Mouse (Mus musculus): ENCODE data around the gene Hnrnpl. TPM values are rescaled to one million over a fixed set of nuclear protein-coding genes. Genes with fewer than 3 reads are reported as not detected.

Hnrnpl gene
- polyA plus RNA-seq, 1 experiment = 633 TPM

DNA sequence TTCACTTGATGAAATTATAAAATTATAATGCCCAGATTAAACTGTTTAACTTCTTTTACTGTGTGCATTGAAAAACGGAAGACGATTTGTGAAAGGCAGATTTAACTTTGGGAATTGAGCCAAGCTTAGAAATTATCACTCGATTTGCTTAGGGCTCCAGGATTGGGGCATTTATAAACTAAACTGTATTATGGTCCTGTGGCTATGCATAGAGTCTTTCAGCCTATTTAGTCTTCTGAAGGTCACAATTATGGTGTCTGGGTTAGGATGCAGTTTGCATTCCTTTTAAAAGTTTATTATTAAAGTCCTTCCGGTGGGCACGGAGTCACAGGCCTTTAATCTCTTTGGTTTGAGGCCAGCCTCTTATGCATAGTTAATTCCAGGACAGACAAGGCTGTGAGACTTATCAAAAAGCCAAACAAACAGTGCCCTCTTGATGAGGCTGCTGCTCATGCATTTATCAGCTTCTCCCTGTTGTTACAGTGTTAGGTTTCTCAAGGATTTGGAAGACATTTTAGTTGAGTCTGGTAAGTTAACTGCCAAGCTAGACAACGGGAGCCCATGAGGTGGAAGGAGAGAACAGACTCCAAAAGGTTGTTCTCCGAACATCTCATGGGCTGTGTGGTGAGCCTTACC, 3.4 kb downstream of the Hnrnpl start:
- H3K36me3 ChIP-seq (ENCODE audit: control insufficient read depth, insufficient read depth, low read length, poor library complexity, severe bottlenecking) = peaks cover 50% of the 10 kb centered on the region
- peak overlapping the region; percentile 90 for H3K4me3 ChIP-seq (ENCODE audit: low read depth, low read length)
- H3K27me3 ChIP-seq (ENCODE audit: control insufficient read depth, insufficient read depth, low read length, poor library complexity, severe bottlenecking) = no peaks in the 10 kb centered on the region
- peaks cover 2% of the 10 kb centered on the region for H3K4me1 ChIP-seq (ENCODE audit: control insufficient read depth, insufficient read depth, low read length)
- H3K9ac ChIP-seq (ENCODE audit: low read depth, poor library complexity, severe bottlenecking) = peak overlapping the region; percentile 98
- H3K27ac ChIP-seq (ENCODE audit: insufficient read depth, low read length) = peak overlapping the region; percentile 73
- TF ChIP-seq EP300 (IDR thresholded peaks at IDR 0.05; ENCODE audit: insufficient read depth, low read depth, low read length) (no peak), CTCF (IDR thresholded peaks at IDR 0.05; ENCODE audit: low read depth, low read length) (no peak), POLR2A (IDR thresholded peaks at IDR 0.05; ENCODE audit: insufficient read depth, low read length) (no peak)
- H3K9me3 ChIP-seq (replicated peaks; ENCODE audit: control insufficient read depth, insufficient read depth, low read length, poor library complexity, severe bottlenecking) = no peaks in the 10 kb centered on the region

DNA sequence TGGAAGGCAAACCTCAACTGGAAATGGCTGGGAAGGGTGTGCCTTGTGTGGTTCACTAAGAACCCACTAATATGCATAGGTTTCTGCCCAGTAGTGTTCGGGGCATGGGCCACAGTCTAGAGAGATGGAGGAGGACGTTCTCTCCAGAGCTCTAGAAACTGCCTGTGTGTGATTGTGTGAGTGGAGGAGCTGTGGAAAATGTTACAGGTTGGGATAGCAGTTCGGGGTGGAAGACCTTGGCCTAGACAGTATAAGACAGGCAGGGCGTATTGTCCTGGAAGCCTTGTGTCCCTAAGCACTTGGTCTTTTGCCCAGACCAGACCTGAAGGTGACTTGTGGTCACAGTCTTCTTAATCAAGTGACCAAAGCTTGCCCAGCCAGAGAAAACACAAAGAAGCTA, 4.1 kb downstream of the Hnrnpl start:
- Histone ChIP-seq H3K9ac (ENCODE audit: low read depth, poor library complexity, severe bottlenecking) (peak overlapping the region; percentile 98), H3K36me3 (ENCODE audit: control insufficient read depth, insufficient read depth, low read length, poor library complexity, severe bottlenecking) (peaks cover 57% of the 10 kb centered on the region), H3K27me3 (ENCODE audit: control insufficient read depth, insufficient read depth, low read length, poor library complexity, severe bottlenecking) (no peaks in the 10 kb centered on the region), H3K4me1 (ENCODE audit: control insufficient read depth, insufficient read depth, low read length) (peaks cover 2% of the 10 kb centered on the region), H3K9me3 (replicated peaks; ENCODE audit: control insufficient read depth, insufficient read depth, low read length, poor library complexity, severe bottlenecking) (no peaks in the 10 kb centered on the region), H3K27ac (ENCODE audit: insufficient read depth, low read length) (peak overlapping the region; percentile 73), H3K4me3 (ENCODE audit: low read depth, low read length) (peak overlapping the region; percentile 90)
- no peak for TF ChIP-seq POLR2A (IDR thresholded peaks at IDR 0.05; ENCODE audit: insufficient read depth, low read length)
- no peak for TF ChIP-seq CTCF (IDR thresholded peaks at IDR 0.05; ENCODE audit: low read depth, low read length)
- TF ChIP-seq EP300 (IDR thresholded peaks at IDR 0.05; ENCODE audit: insufficient read depth, low read depth, low read length) = no peak

DNA sequence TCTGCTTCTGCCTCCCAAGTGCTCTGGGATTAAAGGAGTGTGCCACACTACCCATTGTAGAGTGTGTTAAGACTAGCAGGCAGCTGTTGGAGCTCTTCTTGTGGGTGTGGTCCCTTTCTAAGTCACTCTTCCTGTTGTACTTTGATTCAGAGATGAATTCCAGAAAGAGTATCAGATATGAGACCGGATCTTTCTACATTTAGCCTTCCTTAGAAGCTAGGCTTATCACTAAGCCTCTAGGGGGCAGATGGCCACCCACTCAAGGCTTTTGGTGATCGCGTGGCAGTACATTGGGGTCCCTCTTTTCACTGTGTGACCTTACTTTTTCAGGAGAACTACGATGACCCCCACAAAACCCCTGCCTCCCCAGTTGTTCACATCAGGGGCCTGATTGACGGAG, 4.6 kb downstream of the Hnrnpl start:
- Histone ChIP-seq H3K27ac (ENCODE audit: insufficient read depth, low read length) (peak overlapping the region; percentile 27), H3K36me3 (ENCODE audit: control insufficient read depth, insufficient read depth, low read length, poor library complexity, severe bottlenecking) (peaks cover 62% of the 10 kb centered on the region), H3K9ac (ENCODE audit: low read depth, poor library complexity, severe bottlenecking) (peak overlapping the region; percentile 98), H3K4me3 (ENCODE audit: low read depth, low read length) (0 out of 2 replicates have a peak overlapping the region, but pooled peaks have one; percentile 90), H3K27me3 (ENCODE audit: control insufficient read depth, insufficient read depth, low read length, poor library complexity, severe bottlenecking) (no peaks in the 10 kb centered on the region), H3K9me3 (replicated peaks; ENCODE audit: control insufficient read depth, insufficient read depth, low read length, poor library complexity, severe bottlenecking) (no peaks in the 10 kb centered on the region), H3K4me1 (ENCODE audit: control insufficient read depth, insufficient read depth, low read length) (peaks cover 2% of the 10 kb centered on the region)
- no peak for TF ChIP-seq CTCF (IDR thresholded peaks at IDR 0.05; ENCODE audit: low read depth, low read length)
- TF ChIP-seq POLR2A (IDR thresholded peaks at IDR 0.05; ENCODE audit: insufficient read depth, low read length) = no peak
- TF ChIP-seq EP300 (IDR thresholded peaks at IDR 0.05; ENCODE audit: insufficient read depth, low read depth, low read length) = no peak

DNA sequence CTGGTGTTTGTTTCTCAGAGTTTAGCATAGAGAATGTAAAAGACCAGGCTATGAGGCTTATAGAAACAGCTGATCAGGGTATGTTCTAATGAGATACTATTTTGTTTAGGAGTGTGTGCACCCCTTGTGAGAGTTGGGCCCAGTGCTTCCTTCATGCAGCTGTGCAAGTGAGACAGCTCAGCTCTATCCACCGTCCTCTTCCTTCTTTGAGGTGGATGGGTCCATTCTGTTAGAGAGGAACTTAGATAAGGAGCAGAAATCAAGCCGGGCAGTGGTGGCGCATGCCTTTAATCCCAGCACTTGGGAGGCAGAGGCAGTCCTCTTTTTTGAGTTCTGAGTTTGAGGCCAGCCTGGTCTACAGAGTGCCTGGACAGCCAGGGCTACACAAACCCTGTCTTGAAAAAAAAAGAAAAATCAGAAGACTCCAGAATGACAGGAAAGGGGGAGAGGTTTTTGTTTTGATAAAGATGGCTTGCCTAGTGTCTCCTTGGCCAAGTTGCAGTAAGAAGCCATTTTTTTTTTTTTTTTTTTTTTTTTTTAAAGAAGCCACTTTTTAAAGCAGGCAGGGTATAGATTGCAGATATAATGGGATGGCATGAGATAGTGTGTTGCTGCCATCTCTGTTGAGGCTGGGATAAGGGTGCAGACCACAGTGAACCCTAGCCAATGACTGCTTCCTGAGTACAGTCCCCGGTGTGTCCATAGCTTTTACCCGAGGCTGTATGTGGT, 6.1 kb downstream of the Hnrnpl start:
- no peak overlapping the region for H3K27ac ChIP-seq (ENCODE audit: insufficient read depth, low read length)
- H3K4me3 ChIP-seq (ENCODE audit: low read depth, low read length) = no peak overlapping the region
- peaks cover 76% of the 10 kb centered on the region for H3K36me3 ChIP-seq (ENCODE audit: control insufficient read depth, insufficient read depth, low read length, poor library complexity, severe bottlenecking)
- H3K9ac ChIP-seq (ENCODE audit: low read depth, poor library complexity, severe bottlenecking) = 0 out of 2 replicates have a peak overlapping the region, but pooled peaks have one; percentile 5
- H3K27me3 ChIP-seq (ENCODE audit: control insufficient read depth, insufficient read depth, low read length, poor library complexity, severe bottlenecking) = no peaks in the 10 kb centered on the region
- H3K4me1 ChIP-seq (ENCODE audit: control insufficient read depth, insufficient read depth, low read length) = peaks cover 2% of the 10 kb centered on the region
- H3K9me3 ChIP-seq (replicated peaks; ENCODE audit: control insufficient read depth, insufficient read depth, low read length, poor library complexity, severe bottlenecking) = no peaks in the 10 kb centered on the region
- no peak for TF ChIP-seq POLR2A (IDR thresholded peaks at IDR 0.05; ENCODE audit: insufficient read depth, low read length)
- TF ChIP-seq CTCF (IDR thresholded peaks at IDR 0.05; ENCODE audit: low read depth, low read length) = no peak
- TF ChIP-seq EP300 (IDR thresholded peaks at IDR 0.05; ENCODE audit: insufficient read depth, low read depth, low read length) = no peak

DNA sequence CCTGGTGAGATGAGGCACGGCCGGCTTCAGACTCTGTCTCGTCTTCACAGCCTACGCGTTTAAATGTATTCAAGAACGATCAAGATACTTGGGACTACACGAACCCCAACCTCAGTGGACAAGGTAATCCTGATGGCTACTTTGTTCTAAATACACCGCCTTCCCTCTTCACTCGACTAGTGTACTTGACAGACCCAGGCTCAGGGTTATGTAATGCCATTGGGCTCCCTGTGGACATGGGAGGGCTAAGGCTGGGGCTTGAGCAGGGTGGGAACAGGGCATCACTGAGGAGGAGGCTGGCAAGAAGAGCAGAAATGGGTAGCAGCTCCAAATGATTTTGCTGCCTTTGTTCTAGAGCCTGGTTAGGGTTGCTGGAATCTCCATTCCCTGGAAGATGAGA, 6.9 kb downstream of the Hnrnpl start:
- H3K4me1 ChIP-seq (ENCODE audit: control insufficient read depth, insufficient read depth, low read length) = peaks cover 2% of the 10 kb centered on the region
- H3K9me3 ChIP-seq (replicated peaks; ENCODE audit: control insufficient read depth, insufficient read depth, low read length, poor library complexity, severe bottlenecking) = no peaks in the 10 kb centered on the region
- H3K9ac ChIP-seq (ENCODE audit: low read depth, poor library complexity, severe bottlenecking) = 0 out of 2 replicates have a peak overlapping the region, but pooled peaks have one; percentile 5
- peaks cover 83% of the 10 kb centered on the region for H3K36me3 ChIP-seq (ENCODE audit: control insufficient read depth, insufficient read depth, low read length, poor library complexity, severe bottlenecking)
- no peak overlapping the region for H3K27ac ChIP-seq (ENCODE audit: insufficient read depth, low read length)
- H3K27me3 ChIP-seq (ENCODE audit: control insufficient read depth, insufficient read depth, low read length, poor library complexity, severe bottlenecking) = no peaks in the 10 kb centered on the region
- no peak for TF ChIP-seq EP300 (IDR thresholded peaks at IDR 0.05; ENCODE audit: insufficient read depth, low read depth, low read length)
- no peak for TF ChIP-seq CTCF (IDR thresholded peaks at IDR 0.05; ENCODE audit: low read depth, low read length)
- TF ChIP-seq POLR2A (IDR thresholded peaks at IDR 0.05; ENCODE audit: insufficient read depth, low read length) = no peak
- no peak overlapping the region for H3K4me3 ChIP-seq (ENCODE audit: low read depth, low read length)

DNA sequence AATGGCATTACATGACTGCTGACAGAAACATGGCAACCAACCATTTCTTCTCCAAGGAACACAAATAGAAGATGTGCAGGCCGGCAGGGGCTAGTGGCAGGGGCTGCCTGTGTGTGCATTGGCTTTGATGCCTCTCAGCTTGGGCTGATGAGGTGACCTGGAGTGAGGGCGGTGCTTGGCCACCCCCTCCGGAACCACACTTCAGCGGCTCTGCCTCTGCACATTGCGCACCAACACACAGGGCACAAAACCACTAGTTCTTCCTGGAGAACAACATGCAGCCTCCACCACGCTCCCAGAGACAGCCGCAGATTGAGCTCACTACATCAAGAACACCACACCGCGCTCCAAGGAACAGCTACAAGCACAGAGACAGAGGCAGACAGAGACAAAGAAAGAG, 7.9 kb downstream of the Hnrnpl start:
- H3K27ac ChIP-seq (ENCODE audit: insufficient read depth, low read length) = no peak overlapping the region
- H3K4me1 ChIP-seq (ENCODE audit: control insufficient read depth, insufficient read depth, low read length) = peaks cover 2% of the 10 kb centered on the region
- no peaks in the 10 kb centered on the region for H3K9me3 ChIP-seq (replicated peaks; ENCODE audit: control insufficient read depth, insufficient read depth, low read length, poor library complexity, severe bottlenecking)
- no peaks in the 10 kb centered on the region for H3K27me3 ChIP-seq (ENCODE audit: control insufficient read depth, insufficient read depth, low read length, poor library complexity, severe bottlenecking)
- H3K9ac ChIP-seq (ENCODE audit: low read depth, poor library complexity, severe bottlenecking) = no peak overlapping the region
- peaks cover 93% of the 10 kb centered on the region for H3K36me3 ChIP-seq (ENCODE audit: control insufficient read depth, insufficient read depth, low read length, poor library complexity, severe bottlenecking)
- no peak for TF ChIP-seq CTCF (IDR thresholded peaks at IDR 0.05; ENCODE audit: low read depth, low read length)
- no peak for TF ChIP-seq EP300 (IDR thresholded peaks at IDR 0.05; ENCODE audit: insufficient read depth, low read depth, low read length)
- no peak for TF ChIP-seq POLR2A (IDR thresholded peaks at IDR 0.05; ENCODE audit: insufficient read depth, low read length)
- no peak overlapping the region for H3K4me3 ChIP-seq (ENCODE audit: low read depth, low read length)
